Mouse (Mus musculus) c-Kit-negative CD71-positive TER-119-positive erythroid progenitor cells, embryonic 14.5 days (primary cell): ENCODE measurements at regions not wholly inside any gene's neighbourhood (a gene's known extent, or its start where the extent isn't known, plus 50 kb on each side); places are given as distances from the start of the nearest gene placed in this dataset.

Source experiments
- DNase-seq: peaks from one replicate; pipeline ENCODE4 v3.0.0-alpha.2; 2013; ENCODE audit warnings: low read depth, low spot score

DNA sequence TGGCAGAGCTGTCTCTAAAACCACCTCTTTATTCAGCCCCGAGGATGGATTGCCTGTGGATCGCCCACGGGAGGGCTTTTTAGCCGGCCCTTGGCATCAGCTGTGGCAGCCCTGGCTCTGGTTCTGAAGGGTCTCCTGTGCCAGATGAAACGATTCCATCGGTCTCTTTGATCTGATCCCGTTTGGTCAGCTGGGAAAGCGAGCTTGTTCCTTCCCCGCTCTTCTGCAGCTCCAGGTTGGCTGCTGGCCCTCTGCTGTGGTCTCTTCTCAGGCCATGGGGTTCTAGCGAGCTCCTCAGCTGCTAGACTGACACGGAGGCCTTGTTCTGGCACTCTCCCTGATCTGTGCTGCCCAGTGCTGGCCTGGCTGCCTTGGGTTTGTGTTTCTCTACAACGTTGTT is 165.6 kb upstream of the Dkk2 start:
- DNase-seq: no peak

DNA sequence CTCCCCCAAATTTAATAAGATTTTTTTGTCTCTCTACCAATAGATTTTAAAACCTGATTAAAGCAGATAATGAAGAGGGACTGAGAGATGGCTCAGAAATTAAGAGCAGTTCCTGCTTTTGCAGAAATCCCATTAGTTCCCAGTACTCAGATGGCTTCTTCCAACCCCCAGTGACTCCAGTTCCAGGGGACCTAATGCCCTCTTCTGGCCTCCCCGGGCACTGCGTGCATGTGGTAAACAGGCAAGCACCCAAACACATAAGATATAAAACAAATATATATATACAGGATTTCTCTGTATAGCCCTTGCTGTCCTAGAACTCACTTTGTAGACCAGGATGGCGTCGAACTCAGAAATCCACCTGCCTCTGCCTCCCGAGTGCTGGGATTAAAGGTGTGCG is 163.9 kb upstream of the Dkk2 start:
- no peak for DNase-seq

GRCm38 (mm10) chr3:131922733-131923132 is 162.4 kb upstream of the Dkk2 start:
- no peak for DNase-seq

- DNase-seq: no peak
These were observed 144.2 kb upstream of the Dkk2 start for GRCm38 (mm10) chr3:131940896-131941295.

DNA sequence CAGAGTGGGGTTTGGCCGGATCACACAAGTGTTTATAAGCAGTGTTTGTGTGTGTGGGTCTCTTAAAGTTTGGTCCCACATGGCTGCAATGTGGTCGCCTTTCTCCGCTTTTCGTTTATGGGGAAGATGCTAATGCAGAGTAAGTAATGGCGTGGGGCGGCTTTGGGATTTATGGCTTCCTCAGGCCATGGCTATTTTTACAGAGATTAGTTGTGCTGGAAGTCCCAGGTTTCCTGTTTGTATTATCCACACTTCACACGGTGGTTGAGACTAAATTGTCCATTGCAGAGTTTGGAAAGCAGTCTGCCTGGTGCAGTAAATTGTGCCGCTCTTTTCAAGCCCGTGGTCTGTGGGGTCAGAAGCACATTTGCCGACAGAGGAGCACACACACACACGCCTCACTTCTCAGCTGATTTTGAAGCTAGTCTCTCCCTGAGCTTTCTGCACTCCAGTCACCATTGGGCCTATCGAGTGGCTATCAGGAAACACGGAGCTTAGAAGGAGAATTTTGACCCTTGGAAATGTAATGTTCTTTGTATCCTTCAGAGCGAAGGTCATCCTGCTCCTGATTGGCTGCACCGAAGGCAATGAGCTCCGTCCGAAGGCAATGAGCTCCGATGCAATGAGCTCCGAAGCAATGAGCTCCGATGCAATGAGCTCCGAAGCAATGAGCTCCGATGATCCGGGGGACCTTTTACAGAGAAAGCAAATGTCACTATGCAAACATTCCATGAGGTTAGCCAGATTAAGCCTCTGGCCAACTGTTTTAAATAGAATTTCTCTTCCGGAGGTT is 142.9 kb upstream of the Dkk2 start:
- DNase-seq: no peak

DNA sequence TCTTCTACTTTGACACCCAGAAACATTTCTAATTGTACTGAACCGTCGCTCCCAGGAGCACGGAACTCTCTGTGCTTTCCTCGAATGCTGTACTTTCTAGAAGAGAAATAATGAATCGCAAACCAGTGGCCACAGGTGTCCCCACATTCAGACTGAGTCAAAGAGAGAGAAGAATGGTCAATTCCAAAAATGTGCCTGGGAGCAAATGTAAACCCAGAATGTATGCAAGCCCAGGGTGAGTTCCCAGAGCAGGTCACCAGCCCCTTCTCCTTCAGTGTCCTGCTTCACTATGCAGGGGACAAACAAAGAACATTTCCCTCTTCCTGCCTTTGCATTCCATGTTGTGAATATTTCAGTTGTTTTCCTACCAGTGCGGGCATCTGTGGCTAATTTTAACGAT is 141.7 kb upstream of the Dkk2 start:
- no peak for DNase-seq

GRCm38 (mm10) chr3:131955771-131956170 is 129.3 kb upstream of the Dkk2 start:
- DNase-seq: no peak

GRCm38 (mm10) chr3:131960636-131961035 is 124.5 kb upstream of the Dkk2 start:
- no peak for DNase-seq

- no peak for DNase-seq
These were observed 123.5 kb upstream of the Dkk2 start for GRCm38 (mm10) chr3:131961571-131961970.

GRCm38 (mm10) chr3:131962870-131963269 is 122.2 kb upstream of the Dkk2 start:
- DNase-seq: no peak

DNA sequence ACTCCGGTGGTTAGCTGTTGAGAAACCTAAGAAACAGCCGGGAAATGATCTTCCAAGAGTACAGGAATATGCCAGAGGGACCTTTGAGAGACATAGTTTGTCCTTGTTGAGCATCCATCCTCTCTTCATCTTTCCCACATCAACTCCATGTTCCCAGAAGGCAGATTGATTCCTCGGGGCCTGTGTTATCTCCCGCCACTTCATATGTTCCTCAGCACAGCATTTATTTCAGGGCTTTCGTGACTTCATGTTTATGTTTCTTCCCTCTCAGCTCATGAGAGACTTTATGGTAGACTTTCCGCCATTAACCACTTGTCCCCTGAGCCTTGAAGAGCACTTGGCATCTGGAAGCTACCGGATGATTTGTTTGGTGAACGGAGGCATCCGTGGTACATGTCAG is 120.1 kb upstream of the Dkk2 start:
- DNase-seq: no peak

DNA sequence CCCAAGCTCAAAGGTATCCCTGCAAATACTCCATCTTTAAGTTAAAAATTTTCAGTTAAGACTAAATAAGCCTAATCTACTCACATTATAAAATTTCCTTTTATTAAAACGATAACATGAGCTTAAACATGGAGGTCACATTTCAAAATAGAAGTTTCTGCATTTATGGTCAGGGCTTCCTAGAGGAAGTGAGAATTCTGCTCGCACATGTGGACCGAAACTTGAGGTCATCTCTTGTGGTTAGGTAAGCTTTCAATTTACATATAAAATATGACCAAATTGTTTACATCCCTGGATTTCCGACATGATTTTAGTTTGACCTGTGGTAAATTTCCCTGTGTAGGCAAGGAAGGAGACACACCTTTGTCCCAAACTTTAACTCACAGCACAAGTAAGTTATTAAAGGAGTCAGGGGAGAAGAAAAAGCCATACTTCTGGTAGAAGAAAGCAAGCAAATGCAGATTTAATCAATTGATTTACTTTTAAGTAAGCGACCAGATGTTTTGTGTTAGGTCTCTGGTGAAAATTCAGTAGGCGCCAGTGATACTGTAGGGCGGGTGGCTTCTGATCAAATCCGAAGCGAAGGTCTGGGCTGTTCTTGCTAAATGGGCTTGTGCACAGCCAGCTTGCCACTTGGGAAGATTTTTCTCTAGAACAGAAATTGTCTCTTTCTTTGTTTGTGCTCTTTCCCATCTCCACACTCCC is 119.5 kb upstream of the Dkk2 start:
- no peak for DNase-seq

GRCm38 (mm10) chr3:131967288-131967687 is 117.8 kb upstream of the Dkk2 start:
- no peak for DNase-seq

GRCm38 (mm10) chr3:131970827-131971226 is 114.3 kb upstream of the Dkk2 start:
- DNase-seq: no peak

- DNase-seq: no peak
These were observed 109.0 kb upstream of the Dkk2 start for GRCm38 (mm10) chr3:131975940-131976628.

DNA sequence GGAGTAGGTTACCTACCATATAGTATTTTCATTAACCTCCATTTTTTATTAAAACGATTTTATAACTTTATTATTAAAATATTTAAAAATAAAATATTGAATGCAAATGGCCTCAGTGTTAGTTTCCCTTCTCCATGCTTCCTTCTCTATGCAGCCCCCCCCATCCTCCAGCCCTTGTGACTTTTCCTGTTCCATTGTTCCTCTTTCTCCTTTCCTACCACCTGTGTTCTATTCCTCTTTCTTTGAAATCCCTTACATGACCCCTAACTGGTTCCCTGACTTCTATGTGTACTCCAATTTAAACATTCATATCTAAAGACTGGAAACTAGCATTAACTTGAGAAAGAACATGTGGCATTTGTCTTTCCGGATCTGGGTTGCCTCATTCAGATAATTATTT is 101.8 kb upstream of the Dkk2 start:
- no peak for DNase-seq

DNA sequence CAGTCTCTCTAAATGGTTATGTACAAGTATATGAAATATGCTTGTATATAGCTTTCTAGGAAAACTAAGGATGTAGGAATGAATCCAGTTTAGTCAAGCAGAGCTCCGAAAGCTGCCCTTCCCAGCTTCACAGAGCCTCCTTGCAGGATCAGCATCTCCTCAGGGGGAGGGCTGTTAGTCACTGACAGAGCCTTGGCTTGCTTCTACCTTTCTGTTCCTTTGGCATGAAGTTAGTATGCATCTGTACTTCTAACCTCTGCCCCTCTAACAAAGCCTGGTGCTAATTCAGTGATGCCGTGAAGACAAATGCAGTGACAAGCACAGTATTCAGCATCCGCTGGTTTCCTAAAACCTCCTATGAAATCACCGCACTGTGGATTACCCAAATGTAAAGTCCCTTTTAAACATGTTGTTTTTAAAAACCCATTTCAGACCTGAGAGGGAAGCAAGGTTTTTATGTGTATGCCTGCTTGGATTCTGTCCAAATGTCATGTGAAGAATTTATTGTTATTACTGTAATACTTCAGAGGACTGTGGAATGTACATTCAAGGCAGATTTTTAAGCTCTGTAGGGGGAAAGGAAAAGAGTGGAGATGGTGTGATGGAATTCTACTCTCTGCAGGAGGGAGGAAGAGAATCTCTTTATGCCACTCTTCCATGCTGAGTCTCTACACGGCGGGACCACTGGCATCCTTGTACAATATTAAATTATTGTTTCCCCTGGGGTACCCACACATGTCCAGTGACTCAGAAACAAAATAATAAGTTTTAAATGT is 86.1 kb upstream of the Dkk2 start:
- DNase-seq: no peak

DNA sequence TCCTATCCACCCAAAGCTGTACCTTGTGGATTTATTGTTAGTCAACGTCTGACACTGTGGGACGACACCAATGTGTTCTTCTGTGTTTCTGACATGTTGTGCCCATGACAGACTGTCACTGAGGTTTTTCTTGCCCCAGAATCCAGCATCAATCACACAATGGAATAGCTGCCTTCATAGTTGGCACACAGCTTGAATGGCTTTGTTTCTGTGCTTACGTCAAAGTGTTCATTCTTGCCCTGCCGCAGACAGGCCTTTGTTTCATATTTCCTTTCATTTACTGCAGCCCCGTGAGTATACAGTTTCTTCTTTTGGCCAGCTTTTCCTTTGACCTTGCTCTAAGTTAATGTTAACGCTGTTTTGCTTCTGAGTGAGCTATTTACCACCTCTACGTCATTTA is 78.9 kb upstream of the Dkk2 start:
- no peak for DNase-seq

GRCm38 (mm10) chr3:132006912-132007311 is 78.2 kb upstream of the Dkk2 start:
- no peak for DNase-seq

- no peak for DNase-seq
These were observed 77.7 kb upstream of the Dkk2 start for GRCm38 (mm10) chr3:132007356-132007755.

DNA sequence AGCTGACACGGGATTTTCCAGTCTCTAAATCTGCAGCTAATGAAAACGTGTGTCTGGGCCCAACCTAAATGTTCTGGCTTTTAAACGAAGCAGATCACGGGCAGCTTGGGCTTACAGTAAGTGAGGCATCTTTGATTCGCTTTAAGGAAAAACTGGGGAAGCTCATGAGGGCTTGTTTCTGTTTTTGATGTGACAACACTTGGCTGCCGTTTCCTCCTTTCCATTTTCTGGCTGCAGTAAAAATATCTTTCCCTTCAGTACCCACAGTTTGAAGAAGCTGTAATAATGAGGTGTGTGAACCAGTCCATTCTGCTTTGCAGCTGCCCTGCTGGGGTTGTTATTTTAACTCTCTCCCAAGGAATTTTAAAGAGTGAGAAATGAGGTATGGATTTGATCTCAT is 69.9 kb upstream of the Dkk2 start:
- no peak for DNase-seq
